Mouse (Mus musculus): ENCODE measurements around the gene Lamtor2.

DNA sequence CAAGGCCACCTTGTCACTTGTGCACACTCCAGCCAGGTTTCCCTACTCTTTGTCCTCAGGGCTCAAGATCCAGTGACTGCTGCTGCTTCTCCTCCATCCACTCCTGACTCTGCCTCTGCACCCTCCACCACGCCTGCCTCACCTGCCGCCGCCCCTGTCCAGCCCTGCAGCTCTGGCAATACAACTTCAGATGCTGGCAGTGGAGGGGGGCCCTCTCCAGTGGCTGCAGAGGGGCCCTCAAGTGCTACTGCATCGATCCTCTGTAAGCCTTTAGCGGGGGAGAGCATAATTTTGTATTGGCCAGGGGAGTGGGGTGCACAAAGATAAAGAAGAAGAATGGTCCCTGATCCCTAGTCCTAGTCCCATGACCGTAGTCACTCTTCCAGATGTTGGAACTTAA, 2.9 kb upstream of the Lamtor2 start:
- TF ChIP-seq CTCF (IDR thresholded peaks at IDR 0.05; ENCODE audit: low read depth, low read length), result no peak
- TF ChIP-seq POLR2A (IDR thresholded peaks at IDR 0.05; ENCODE audit: extremely low read depth, insufficient read depth, low read length), result no peak

Data from liver, adult 2 months (tissue).